Mouse (Mus musculus) adrenal gland, postnatal 4 days (tissue): ENCODE results near the gene Sorcs1. TPM values are rescaled to one million over a fixed set of nuclear protein-coding genes. Genes with fewer than 3 reads are reported as not detected.

ENCODE experiments used
- microRNA-seq: library from miRNA; unstranded; fragments of <30 nt; microRNA quantifications from one replicate; pipeline ENCODE4 v1.2.0, GENCODE M21; 2021
- total RNA-seq, 2 experiments: library from RNA; stranded (reverse); gene quantifications; 2 replicates each; pipeline ENCODE4 v1.2.3; 2021

The Sorcs1 gene
- total RNA-seq, 2 experiments from 2014 or later = 2.4 to 2.7 TPM

Small RNA genes within 50 kb of the gene (microRNA-seq; reads per million reads assigned to microRNA genes)
- not detected for gene Gm27749
